Mouse (Mus musculus): Measurements from ENCODE around the gene Bcl2a1b. TPM values are rescaled to one million over a fixed set of nuclear protein-coding genes. Genes with fewer than 3 reads are reported as not detected.
"Not testable (repeated sequence)": the region's sequence is repeated elsewhere in the genome, so short reads cannot be mapped to it uniquely, and the experiment has no call there.

Bcl2a1b gene
- total and polyA plus RNA-seq, 3 experiments = not detected

DNA sequence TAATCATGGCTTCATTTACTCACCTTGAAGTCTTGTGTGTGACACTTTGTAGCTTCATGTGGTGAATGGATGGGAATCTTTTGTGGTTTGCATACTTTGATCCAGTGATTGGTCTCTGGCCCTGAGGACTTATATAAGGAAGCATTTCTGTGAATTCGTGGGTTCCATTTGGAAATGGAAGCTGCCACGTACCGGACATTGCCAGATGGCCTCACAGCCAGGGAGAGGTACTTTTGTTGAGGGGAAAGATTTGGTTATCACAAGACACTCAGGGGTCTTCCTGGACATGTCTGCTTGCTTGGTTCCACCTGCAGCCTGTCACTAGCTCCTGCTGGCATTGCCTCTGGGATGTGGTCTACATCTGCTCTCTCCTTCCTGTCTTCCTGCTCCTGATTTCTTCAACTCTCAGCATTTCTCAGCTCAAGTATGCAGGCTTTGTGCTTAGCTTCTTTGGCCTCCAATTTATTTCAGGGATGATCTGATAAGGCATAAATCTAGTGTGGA lies 41.6 kb downstream of the Bcl2a1b start:
- ATAC-seq (ENCODE audit: extremely low read depth, insufficient number of reproducible peaks, low FRiP score, poor library complexity, severe bottlenecking); DNase-seq (ENCODE audit: low spot score); H3K27me3 ChIP-seq (ENCODE audit: insufficient read depth, low read length): not testable (repeated sequence)

DNA sequence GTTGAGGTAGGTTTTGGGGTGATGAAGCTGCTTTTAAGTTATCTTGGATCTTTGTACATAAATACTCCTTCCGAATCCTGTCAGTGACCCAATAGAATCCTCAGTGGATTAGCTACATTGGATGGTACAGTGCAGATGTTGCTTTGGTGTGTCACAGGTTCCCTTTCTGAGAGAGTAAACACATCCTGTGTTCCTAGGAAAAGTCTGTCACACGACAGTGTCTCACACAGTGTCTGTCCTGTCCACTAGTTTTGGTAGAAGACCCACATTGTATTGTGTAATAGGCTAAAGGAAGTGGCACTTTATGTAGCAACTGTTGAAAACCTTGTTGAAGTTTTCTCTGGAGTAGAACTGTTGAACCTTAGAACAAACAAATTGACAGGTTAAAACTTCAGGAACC lies 54.4 kb downstream of the Bcl2a1b start:
- Histone ChIP-seq H3K9me3 (replicated peaks) (no peaks in the 10 kb centered on the region), H3K4me3 (ENCODE audit: low read depth, low read length) (no peak overlapping the region), H3K4me1 (ENCODE audit: insufficient read depth, low read depth, low read length) (no peaks in the 10 kb centered on the region), H3K27me3 (ENCODE audit: insufficient read depth, low read length) (no peaks in the 10 kb centered on the region), H3K36me3 (replicated peaks) (no peaks in the 10 kb centered on the region)
- TF ChIP-seq POLR2AphosphoS5 (IDR thresholded peaks at IDR 0.05; ENCODE audit: insufficient replicate concordance, low read depth, low read length) = no peak
- DNase-seq (ENCODE audit: low spot score) = no peak
- ATAC-seq (ENCODE audit: extremely low read depth, insufficient number of reproducible peaks, low FRiP score, poor library complexity, severe bottlenecking) = no peak

More for the DNA sequence above, 41.6 kb downstream of the Bcl2a1b start:
- H3K4me1 ChIP-seq (ENCODE audit: insufficient read depth, low read depth, low read length); H3K36me3 ChIP-seq (replicated peaks); H3K9me3 ChIP-seq (replicated peaks); H3K4me3 ChIP-seq (ENCODE audit: low read depth, low read length): not testable (repeated sequence)

DNA sequence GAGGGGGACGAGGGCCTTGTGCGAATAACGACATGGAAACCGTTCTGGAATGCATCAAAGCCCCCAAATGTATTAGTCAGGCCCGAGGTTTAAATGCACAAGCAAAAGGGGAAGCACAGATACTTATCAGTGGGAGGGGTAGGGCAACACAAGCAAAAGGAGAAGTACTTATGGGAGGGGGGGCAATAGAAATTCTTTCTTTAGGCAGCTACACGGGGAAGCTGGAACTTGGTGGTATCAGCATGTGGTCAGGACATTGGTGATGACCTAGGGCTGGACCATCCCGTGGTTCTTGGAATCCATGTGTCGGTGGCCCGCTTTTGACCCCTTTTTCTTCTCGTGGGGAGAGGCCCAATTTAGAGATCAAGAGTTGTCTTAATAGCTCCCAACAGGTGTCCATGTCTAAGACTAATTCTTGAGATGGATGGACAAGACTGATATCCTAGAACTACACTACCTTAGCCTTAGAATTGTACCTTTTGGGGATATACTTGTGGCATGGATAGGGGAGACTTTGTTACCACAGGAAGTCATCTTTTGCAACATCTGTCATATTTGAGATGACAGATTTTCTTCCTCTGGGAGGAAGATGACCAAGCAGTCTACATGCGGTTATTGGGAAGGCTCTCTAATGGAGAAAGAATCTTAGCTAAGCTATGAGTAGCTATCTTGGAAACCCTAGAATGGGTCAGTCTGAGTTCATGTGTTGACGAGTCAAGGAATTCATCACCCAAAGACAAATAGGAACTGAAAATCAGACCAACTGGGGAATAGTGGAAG lies 57.7 kb downstream of the Bcl2a1b start:
- Histone ChIP-seq H3K9me3 (replicated peaks) (no peaks in the 10 kb centered on the region), H3K4me1 (ENCODE audit: insufficient read depth, low read depth, low read length) (no peaks in the 10 kb centered on the region), H3K36me3 (replicated peaks) (no peaks in the 10 kb centered on the region), H3K4me3 (ENCODE audit: low read depth, low read length) (no peak overlapping the region), H3K27me3 (ENCODE audit: insufficient read depth, low read length) (no peaks in the 10 kb centered on the region)
- ATAC-seq (ENCODE audit: extremely low read depth, insufficient number of reproducible peaks, low FRiP score, poor library complexity, severe bottlenecking) = no peak
- TF ChIP-seq GATA2 (IDR thresholded peaks at IDR 0.05; ENCODE audit: borderline replicate concordance, low read depth, low read length) = no peak
- TF ChIP-seq GATA1 (IDR thresholded peaks at IDR 0.05; ENCODE audit: borderline replicate concordance, low read length) = no peak
- TF ChIP-seq POLR2AphosphoS5 (IDR thresholded peaks at IDR 0.05; ENCODE audit: insufficient replicate concordance, low read depth, low read length) = no peak
- no peak for TF ChIP-seq TAL1 (conservative IDR thresholded peaks at IDR 0.05; ENCODE audit: low read depth, low read length)
- no peak for TF ChIP-seq CTCF (IDR thresholded peaks at IDR 0.05; ENCODE audit: low read depth, low read length)
- DNase-seq (ENCODE audit: low spot score) = no peak

Other genes starting within 250 kb of the Bcl2a1b start
- gene Bcl2a1a, start 242.3 kb upstream of the Bcl2a1b start, total RNA-seq (2014; fragmentation: Nextera tagmentation) = not detected in 2 replicates
- gene Bcl2a1a, start 242.3 kb upstream of the Bcl2a1b start, total RNA-seq (2017) = not detected in 2 replicates
- not detected in 2 replicates for gene Bcl2a1a, start 242.3 kb upstream of the Bcl2a1b start, polyA plus RNA-seq (2012)
- not detected in 2 replicates for gene Trim43b, start 106.4 kb upstream of the Bcl2a1b start, total RNA-seq (2014; fragmentation: Nextera tagmentation)
- gene Trim43b, start 106.4 kb upstream of the Bcl2a1b start, total RNA-seq (2017) = 0.11 TPM in 1 of 2 replicates, not detected in the other
- not detected in 2 replicates for gene Trim43b, start 106.4 kb upstream of the Bcl2a1b start, polyA plus RNA-seq (2012)
- gene Gm29094, start 170 bp downstream of the Bcl2a1b start, total RNA-seq (2014; fragmentation: Nextera tagmentation) = 1.5 TPM in 1 of 2 replicates, not detected in the other
- 0.46 TPM in 1 of 2 replicates, not detected in the other for gene Gm29094, start 170 bp downstream of the Bcl2a1b start, total RNA-seq (2017)
- not detected in 2 replicates for gene Gm29094, start 170 bp downstream of the Bcl2a1b start, polyA plus RNA-seq (2012)
- gene Mthfs, start 11.5 kb downstream of the Bcl2a1b start, total RNA-seq (2014; fragmentation: Nextera tagmentation) = 14.1 and 16.6 TPM in 2 replicates
- 7.3 and 12.8 TPM in 2 replicates for gene Mthfs, start 11.5 kb downstream of the Bcl2a1b start, total RNA-seq (2017)
- gene Mthfs, start 11.5 kb downstream of the Bcl2a1b start, polyA plus RNA-seq (2012) = 2.3 and 3.8 TPM in 2 replicates

Data from G1E (cell line).